Mouse (Mus musculus) hindbrain, embryonic 14.5 days (tissue): Measurements from ENCODE around the gene Gramd1b. TPM values are rescaled to one million over a fixed set of nuclear protein-coding genes. Genes with fewer than 3 reads are reported as not detected.
A peak's percentile ranks its signal among the peaks of the same experiment; 100 is the strongest.

Source experiments
- ATAC-seq: fragments of 200-750 bp; cut with Nextera tagmentation; 2 replicates; pipeline ENCODE4 v1.8.0; 2017; ENCODE audit warnings: moderate number of reproducible peaks, mild to moderate bottlenecking, moderate TSS enrichment, moderate library complexity; ENCODE audit not compliant: low FRiP score
- DNase-seq: peaks from one replicate; pipeline ENCODE4 v3.0.0-alpha.2; 2015; ENCODE audit warnings: low spot score
- H3K27ac ChIP-seq: fragments of 300-500 bp; sonication (generic); 2 replicates; pipeline ENCODE4 v1.5.1; 2014; ENCODE audit warnings: mild to moderate bottlenecking, moderate library complexity
- H3K27me3 ChIP-seq: fragments of 300-500 bp; sonication (generic); 2 replicates; pipeline ENCODE4 v1.6.1; 2014; ENCODE audit warnings: mild to moderate bottlenecking, low read length, mixed read lengths; ENCODE audit not compliant: control insufficient read depth, insufficient read depth
- H3K36me3 ChIP-seq: fragments of 300-500 bp; sonication (generic); replicated peaks from 2 replicates; pipeline ENCODE4 v1.6.1; 2014; ENCODE audit not compliant: control insufficient read depth, insufficient read depth
- H3K4me1 ChIP-seq: fragments of 300-500 bp; sonication (generic); replicated peaks from 2 replicates; pipeline ENCODE4 v1.6.1; 2014; ENCODE audit warnings: antibody characterized with exemption, low read length, mixed read lengths; ENCODE audit not compliant: control insufficient read depth, insufficient read depth
- H3K4me2 ChIP-seq: fragments of 300-500 bp; sonication (generic); replicated peaks from 2 replicates; pipeline ENCODE4 v1.6.1; 2014; ENCODE audit warnings: mild to moderate bottlenecking, moderate library complexity
- H3K4me3 ChIP-seq: fragments of 300-500 bp; sonication (generic); replicated peaks from 2 replicates; pipeline ENCODE4 v1.5.1; 2014; ENCODE audit warnings: mild to moderate bottlenecking, low read length
- H3K9ac ChIP-seq: fragments of 300-500 bp; sonication (generic); 2 replicates; pipeline ENCODE4 v1.6.1; 2014
- H3K9me3 ChIP-seq: fragments of 300-500 bp; sonication (generic); 2 replicates; pipeline ENCODE4 v1.6.1; 2016; ENCODE audit warnings: low read length; ENCODE audit not compliant: control insufficient read depth
- WGBS: fragments of 180-500 bp; shearing (Covaris S2); extraction: QIAGEN DNeasy Blood & Tissue Kit; methylation state at CpG from one replicate; pipeline ENCODE4 v1.1.7; 2014; 5-methylcytosine and 5-hydroxymethylcytosine counted together
- polyA plus RNA-seq: library from polyadenylated mRNA; unstranded; fragments of >200 nt; fragmentation: Nextera tagmentation; extraction: Ambion mirVana; gene quantifications from 2 replicates; pipeline ENCODE4 v1.2.1, GENCODE M21; 2014

Gene Gramd1b
- polyA plus RNA-seq, 1 experiment from 2014 or later = 15.1 TPM

GRCm38 (mm10) chr9:40297969-40298368 lies 233.2 kb downstream of the Gramd1b start:
- DNase-seq (no peak), ATAC-seq (no peak)
- Histone ChIP-seq H3K4me1 (no peaks in the 10 kb centered on the region), H3K36me3 (peaks cover 97% of the 10 kb centered on the region), H3K27ac (no peak overlapping the region), H3K9ac (no peak overlapping the region), H3K4me2 (no peak overlapping the region), H3K4me3 (no peak overlapping the region), H3K9me3 (no peaks in the 10 kb centered on the region), H3K27me3 (no peaks in the 10 kb centered on the region)
- WGBS = 97% methylated on average over 9 of the region's 9 CpGs

- peaks cover 94% of the 10 kb centered on the region for H3K36me3 ChIP-seq
- H3K9ac ChIP-seq = no peak overlapping the region
- no peak overlapping the region for H3K27ac ChIP-seq
- ATAC-seq (no peak), DNase-seq (no peak)
- H3K4me2 ChIP-seq = no peak overlapping the region
- H3K9me3 ChIP-seq = no peaks in the 10 kb centered on the region
- H3K27me3 ChIP-seq = no peaks in the 10 kb centered on the region
- 97% methylated on average over 5 of the region's 5 CpGs for WGBS
- no peak overlapping the region for H3K4me3 ChIP-seq
- no peaks in the 10 kb centered on the region for H3K4me1 ChIP-seq
Observed at GRCm38 (mm10) chr9:40296251-40296650, 234.9 kb downstream of the Gramd1b start.

- Histone ChIP-seq H3K4me1 (no peaks in the 10 kb centered on the region), H3K27me3 (no peaks in the 10 kb centered on the region), H3K4me2 (no peak overlapping the region), H3K36me3 (peaks cover 93% of the 10 kb centered on the region), H3K4me3 (no peak overlapping the region), H3K9me3 (no peaks in the 10 kb centered on the region), H3K9ac (no peak overlapping the region), H3K27ac (no peak overlapping the region)
- 86% methylated on average over 1 of the region's 1 CpGs for WGBS
- DNase-seq (no peak), ATAC-seq (no peak)
Observed at GRCm38 (mm10) chr9:40294866-40295265, 236.3 kb downstream of the Gramd1b start.

GRCm38 (mm10) chr9:40294210-40294609 lies 237.0 kb downstream of the Gramd1b start:
- Histone ChIP-seq H3K27ac (no peak overlapping the region), H3K4me3 (no peak overlapping the region), H3K4me2 (no peak overlapping the region), H3K27me3 (no peaks in the 10 kb centered on the region), H3K4me1 (no peaks in the 10 kb centered on the region), H3K9ac (no peak overlapping the region), H3K9me3 (no peaks in the 10 kb centered on the region), H3K36me3 (peaks cover 93% of the 10 kb centered on the region)
- no peak for DNase-seq
- ATAC-seq = peak; percentile 10; the same call in 1 of the 2 replicates
- WGBS = 94% methylated on average over 5 of the region's 5 CpGs

GRCm38 (mm10) chr9:40293740-40294139 lies 237.4 kb downstream of the Gramd1b start:
- Histone ChIP-seq H3K27ac (no peak overlapping the region), H3K4me3 (no peak overlapping the region), H3K9ac (no peak overlapping the region), H3K4me1 (no peaks in the 10 kb centered on the region), H3K36me3 (peaks cover 91% of the 10 kb centered on the region), H3K27me3 (no peaks in the 10 kb centered on the region), H3K4me2 (no peak overlapping the region), H3K9me3 (no peaks in the 10 kb centered on the region)
- 98% methylated on average over 5 of the region's 5 CpGs for WGBS
- no peak for DNase-seq
- ATAC-seq = 0 out of 2 replicates have a peak, but pooled peaks have one; percentile 9

- DNase-seq (no peak), ATAC-seq (no peak)
- Histone ChIP-seq H3K4me1 (no peaks in the 10 kb centered on the region), H3K9me3 (no peaks in the 10 kb centered on the region), H3K36me3 (peaks cover 91% of the 10 kb centered on the region), H3K4me2 (no peak overlapping the region), H3K27me3 (no peaks in the 10 kb centered on the region), H3K4me3 (no peak overlapping the region), H3K9ac (no peak overlapping the region), H3K27ac (no peak overlapping the region)
- 97% methylated on average over 8 of the region's 8 CpGs for WGBS
Observed at GRCm38 (mm10) chr9:40293286-40293685, 237.9 kb downstream of the Gramd1b start.

GRCm38 (mm10) chr9:40292475-40292874 lies 238.7 kb downstream of the Gramd1b start:
- ATAC-seq = no peak
- Histone ChIP-seq H3K27me3 (no peaks in the 10 kb centered on the region), H3K9me3 (no peaks in the 10 kb centered on the region), H3K36me3 (peaks cover 87% of the 10 kb centered on the region), H3K9ac (no peak overlapping the region), H3K4me3 (no peak overlapping the region), H3K4me2 (no peak overlapping the region), H3K4me1 (no peaks in the 10 kb centered on the region), H3K27ac (no peak overlapping the region)
- whole genome bisulfite sequencing = 89% methylated on average over 4 of the region's 4 CpGs
- DNase-seq = no peak

- Histone ChIP-seq H3K27me3 (no peaks in the 10 kb centered on the region), H3K9ac (no peak overlapping the region), H3K27ac (no peak overlapping the region), H3K9me3 (no peaks in the 10 kb centered on the region), H3K36me3 (peaks cover 69% of the 10 kb centered on the region), H3K4me1 (no peaks in the 10 kb centered on the region), H3K4me3 (no peak overlapping the region), H3K4me2 (no peak overlapping the region)
- DNase-seq (no peak), ATAC-seq (no peak)
- WGBS = 86% methylated on average over 7 of the region's 7 CpGs
Observed at GRCm38 (mm10) chr9:40282968-40283367, 248.2 kb downstream of the Gramd1b start.

GRCm38 (mm10) chr9:40279438-40279837 lies 251.7 kb downstream of the Gramd1b start:
- Histone ChIP-seq H3K27me3 (no peaks in the 10 kb centered on the region), H3K4me3 (no peak overlapping the region), H3K4me2 (no peak overlapping the region), H3K36me3 (peaks cover 66% of the 10 kb centered on the region), H3K9me3 (no peaks in the 10 kb centered on the region), H3K27ac (no peak overlapping the region), H3K9ac (no peak overlapping the region), H3K4me1 (no peaks in the 10 kb centered on the region)
- WGBS = 93% methylated on average over 7 of the region's 7 CpGs
- DNase-seq = no peak
- no peak for ATAC-seq

- H3K9me3 ChIP-seq = no peaks in the 10 kb centered on the region
- 81% methylated on average over 3 of the region's 3 CpGs for WGBS
- H3K4me3 ChIP-seq = no peak overlapping the region
- H3K4me1 ChIP-seq = peaks cover 16% of the 10 kb centered on the region
- DNase-seq = no peak
- H3K36me3 ChIP-seq = peaks cover 53% of the 10 kb centered on the region
- H3K9ac ChIP-seq = no peak overlapping the region
- H3K4me2 ChIP-seq = no peak overlapping the region
- no peaks in the 10 kb centered on the region for H3K27me3 ChIP-seq
- H3K27ac ChIP-seq = no peak overlapping the region
- ATAC-seq = no peak
Observed at GRCm38 (mm10) chr9:40277671-40278070, 253.5 kb downstream of the Gramd1b start.
